Mouse (Mus musculus) heart, adult 11 months (tissue): ENCODE data around the gene Tango6.
A peak's percentile ranks its signal among the peaks of the same experiment; 100 is the strongest.

Source experiments
- DNase-seq: peaks from one replicate; pipeline ENCODE4 v3.0.0; 2022

Gene Tango6

DNA sequence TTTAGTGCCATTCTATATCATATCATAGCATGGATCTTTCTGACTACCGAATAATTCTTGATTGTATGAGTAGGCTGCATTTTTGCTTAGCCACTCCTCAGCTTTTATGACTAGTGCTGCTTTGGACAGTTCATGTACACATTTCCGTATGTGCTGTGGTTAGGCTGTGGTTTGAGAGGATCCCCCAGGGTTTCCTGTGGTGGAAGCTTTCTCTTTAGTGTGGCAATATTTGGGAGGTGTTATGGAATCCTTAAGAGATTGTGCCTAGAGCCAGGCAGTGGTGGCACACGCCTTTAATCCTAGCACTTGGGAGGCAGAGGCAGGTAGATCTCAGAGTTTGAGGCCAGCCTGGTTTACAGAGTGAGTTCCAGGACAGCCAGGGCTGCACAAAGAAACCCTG, 18.5 kb downstream of the Tango6 start:
- DNase-seq, result no peak

GRCm38 (mm10) chr8:106704199-106704900, 21.5 kb downstream of the Tango6 start:
- peak; percentile 92 for DNase-seq

- peak; percentile 99 for DNase-seq
Observed at GRCm38 (mm10) chr8:106704901-106705321, 22.0 kb downstream of the Tango6 start.

GRCm38 (mm10) chr8:106706194-106706593, 23.3 kb downstream of the Tango6 start:
- DNase-seq, result peak; percentile 93

- no peak for DNase-seq
Observed at GRCm38 (mm10) chr8:106710002-106710401, 27.1 kb downstream of the Tango6 start.

- no peak for DNase-seq
Observed at GRCm38 (mm10) chr8:106712487-106712886, 29.6 kb downstream of the Tango6 start.

- peak; percentile 93 for DNase-seq
Observed at GRCm38 (mm10) chr8:106714297-106714696, 31.4 kb downstream of the Tango6 start.

- peak; percentile 97 for DNase-seq
Observed at GRCm38 (mm10) chr8:106718091-106718500, 35.2 kb downstream of the Tango6 start.

- no peak for DNase-seq
Observed at GRCm38 (mm10) chr8:106720921-106721320, 38.1 kb downstream of the Tango6 start.

GRCm38 (mm10) chr8:106722453-106722852, 39.6 kb downstream of the Tango6 start:
- no peak for DNase-seq

DNA sequence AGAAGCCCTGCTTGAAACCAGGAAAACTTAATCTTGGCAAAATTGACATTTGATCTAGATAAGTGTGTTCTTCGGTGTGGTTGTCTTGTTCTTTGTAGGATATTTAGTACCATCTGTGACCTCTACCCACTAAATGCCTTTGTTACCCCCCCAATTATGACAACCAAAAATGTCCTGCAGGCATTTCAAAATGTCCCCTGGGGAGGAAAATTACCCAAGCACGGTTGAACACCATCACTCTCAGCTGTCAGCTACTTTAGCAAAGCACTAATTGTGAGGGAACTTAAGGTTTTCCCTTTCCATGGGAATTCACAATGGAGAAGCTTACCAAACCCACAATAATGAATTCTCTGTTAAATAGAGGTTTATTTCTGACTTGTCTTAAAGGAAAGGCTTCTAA, 41.1 kb downstream of the Tango6 start:
- DNase-seq, result no peak

DNA sequence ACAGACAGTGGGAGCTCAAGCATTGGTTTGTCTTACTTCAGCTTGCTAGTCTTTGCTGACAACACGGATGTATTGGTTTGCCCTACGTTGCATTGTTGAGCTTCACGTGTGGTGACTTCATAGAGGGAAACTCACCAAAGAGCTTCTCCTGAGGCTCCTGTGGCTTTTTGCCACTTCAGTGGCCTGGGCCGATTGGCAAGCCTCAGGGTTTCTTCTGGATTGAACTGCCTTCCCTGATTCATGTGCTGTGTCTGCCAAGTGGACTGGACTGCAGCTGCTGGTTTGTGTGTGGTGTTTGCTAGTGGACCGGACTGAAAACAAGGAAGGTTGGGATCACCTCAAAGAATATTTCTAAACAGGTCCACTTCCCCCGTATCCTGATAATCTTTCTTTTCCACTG, 43.7 kb downstream of the Tango6 start:
- no peak for DNase-seq

- no peak for DNase-seq
Observed at GRCm38 (mm10) chr8:106727241-106727835, 44.5 kb downstream of the Tango6 start.

DNA sequence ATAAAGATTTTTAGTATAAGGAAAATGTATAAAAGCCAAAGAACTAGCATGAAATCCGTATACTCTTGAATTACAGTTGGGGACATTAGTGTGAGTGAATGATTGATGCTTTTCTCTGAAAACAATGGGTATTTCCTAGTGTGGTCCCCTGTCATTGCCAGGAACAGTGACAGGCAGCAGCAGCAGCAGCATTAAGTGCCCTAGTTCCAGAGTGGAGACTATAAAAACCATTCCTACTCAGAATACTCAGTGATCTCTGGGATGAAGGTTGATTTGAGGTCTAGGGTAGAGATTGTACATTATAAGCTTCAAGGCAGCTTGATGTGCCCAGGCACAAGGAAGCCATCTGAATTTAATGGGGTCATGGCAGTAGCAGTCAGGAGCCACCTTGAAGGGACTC, 45.0 kb downstream of the Tango6 start:
- DNase-seq, result no peak

DNA sequence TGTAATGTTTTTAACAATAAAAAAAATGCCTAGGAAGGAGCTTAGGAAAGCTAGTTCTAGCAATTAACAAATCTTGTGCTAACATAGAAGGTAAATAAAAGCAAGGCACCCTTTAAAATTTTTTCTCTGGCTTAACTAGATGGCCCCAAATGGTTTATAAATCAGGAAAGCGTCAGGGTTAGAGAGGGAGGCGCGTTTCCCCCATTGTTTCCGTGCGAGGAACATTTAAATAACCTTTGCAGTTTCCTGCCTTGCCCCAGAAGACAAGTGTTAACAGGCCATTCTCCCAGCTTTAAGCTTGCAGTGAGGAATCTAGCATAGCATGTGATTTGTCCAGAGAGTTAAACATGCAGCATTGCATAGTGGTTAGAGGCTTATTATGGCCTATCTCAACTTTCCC, 50.1 kb downstream of the Tango6 start:
- peak; percentile 90 for DNase-seq

- DNase-seq, result peak; percentile 86
Observed at GRCm38 (mm10) chr8:106733703-106734102, 50.8 kb downstream of the Tango6 start.

- DNase-seq, result peak; percentile 90
Observed at GRCm38 (mm10) chr8:106734222-106734621, 51.4 kb downstream of the Tango6 start.

GRCm38 (mm10) chr8:106736861-106737662, 54.2 kb downstream of the Tango6 start:
- no peak for DNase-seq

DNA sequence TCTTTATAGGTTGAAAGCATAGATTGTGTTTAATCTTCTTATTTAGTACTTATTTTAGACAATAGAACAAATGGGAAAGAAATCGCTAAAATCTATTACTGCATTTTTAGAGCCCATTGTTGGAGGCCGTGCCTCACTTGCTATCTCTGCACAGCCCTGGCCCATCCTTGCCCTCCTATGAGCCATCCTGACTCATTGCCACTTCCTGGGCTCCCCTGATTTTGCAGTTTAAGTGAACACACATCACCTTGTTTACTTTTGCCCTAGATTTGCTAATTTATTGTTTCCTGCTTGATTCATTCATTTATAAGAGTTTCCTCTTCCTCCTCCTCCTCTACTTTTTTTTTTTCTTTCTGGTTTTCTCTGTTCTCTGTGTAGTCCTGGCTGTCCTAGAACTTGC, 55.0 kb downstream of the Tango6 start:
- DNase-seq, result no peak

DNA sequence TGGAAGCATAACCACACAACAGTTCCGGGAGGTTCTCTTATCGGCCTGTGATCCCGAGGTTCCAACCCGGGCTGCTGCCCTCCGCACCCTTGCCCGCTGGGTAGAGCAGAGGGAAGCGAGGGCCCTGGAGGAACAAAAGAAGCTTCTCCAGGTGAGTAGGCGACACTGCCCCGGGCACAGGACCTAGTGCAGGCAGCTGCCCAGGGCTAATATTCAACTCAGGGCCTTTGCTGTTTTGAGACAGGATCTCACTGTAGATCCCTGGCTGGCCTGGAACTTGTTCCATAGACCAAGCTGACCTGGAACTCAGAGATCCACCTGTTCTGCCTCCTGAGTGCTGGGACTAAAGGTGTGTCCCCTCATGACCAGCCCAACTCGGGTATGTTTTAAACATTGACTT, 59.5 kb downstream of the Tango6 start:
- no peak for DNase-seq

DNA sequence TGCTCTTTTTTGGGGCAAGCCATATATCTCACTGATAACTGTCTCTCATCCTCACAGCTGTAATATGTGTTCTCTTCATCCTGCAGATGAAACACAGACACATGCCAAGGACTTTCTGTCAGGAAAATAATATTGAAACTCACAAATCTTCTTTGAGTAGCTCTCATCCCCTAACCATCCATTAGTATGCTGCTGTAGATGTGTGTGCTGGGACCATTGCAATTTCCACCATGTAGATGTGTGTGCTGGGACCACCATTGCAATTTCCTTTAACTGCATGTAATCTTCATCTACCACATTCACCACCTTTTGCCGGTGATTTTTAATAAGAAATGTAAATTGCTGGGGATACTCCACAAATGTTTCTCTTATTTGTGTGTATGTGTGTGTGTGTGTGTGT, 60.5 kb downstream of the Tango6 start:
- DNase-seq, result no peak

GRCm38 (mm10) chr8:106753436-106753835, 70.6 kb downstream of the Tango6 start:
- no peak for DNase-seq

- no peak for DNase-seq
Observed at GRCm38 (mm10) chr8:106761317-106761716, 78.4 kb downstream of the Tango6 start.
